Mouse (Mus musculus): Measurements from ENCODE around the gene Xylt1.

Xylt1 gene

DNA sequence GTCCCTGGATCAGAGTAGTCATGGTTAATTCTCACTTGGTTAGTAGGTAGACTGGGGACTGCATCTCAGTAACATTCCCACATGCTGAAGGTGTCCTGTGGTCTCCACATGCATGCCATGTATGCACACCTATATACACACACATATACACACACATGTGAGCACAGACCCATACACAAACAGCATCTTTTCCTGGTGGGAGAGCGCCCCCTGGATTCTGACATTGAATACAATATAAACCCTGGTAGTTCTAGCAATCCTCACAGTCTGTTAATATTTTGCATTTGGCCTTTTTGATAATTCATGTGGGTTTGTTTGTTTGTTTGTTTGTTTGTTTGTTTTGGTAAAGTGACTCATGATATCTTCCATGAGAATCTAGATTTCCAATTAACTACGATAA, 242.0 kb downstream of the Xylt1 start:
- peak; percentile 47 for DNase-seq

DNA sequence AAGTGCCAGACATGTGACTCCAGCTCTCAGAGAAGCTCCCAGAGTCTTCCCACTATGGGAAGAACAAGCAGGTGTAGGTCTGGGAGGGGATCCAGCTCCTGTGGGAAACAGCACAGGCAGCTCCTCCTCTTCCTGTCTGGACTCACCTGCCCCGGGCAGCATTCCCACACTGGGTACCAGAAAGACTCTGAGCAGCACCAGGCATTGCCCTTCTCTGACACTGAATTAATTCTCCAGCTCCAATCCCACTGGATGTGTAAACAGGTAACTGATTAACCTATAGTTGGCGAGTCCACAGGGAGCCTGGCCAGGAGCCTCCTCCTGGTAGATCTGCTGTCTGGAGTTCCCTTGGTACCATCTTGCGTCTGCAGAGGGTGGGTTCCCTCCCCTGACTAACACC, 248.0 kb downstream of the Xylt1 start:
- DNase-seq: peak; percentile 76

DNA sequence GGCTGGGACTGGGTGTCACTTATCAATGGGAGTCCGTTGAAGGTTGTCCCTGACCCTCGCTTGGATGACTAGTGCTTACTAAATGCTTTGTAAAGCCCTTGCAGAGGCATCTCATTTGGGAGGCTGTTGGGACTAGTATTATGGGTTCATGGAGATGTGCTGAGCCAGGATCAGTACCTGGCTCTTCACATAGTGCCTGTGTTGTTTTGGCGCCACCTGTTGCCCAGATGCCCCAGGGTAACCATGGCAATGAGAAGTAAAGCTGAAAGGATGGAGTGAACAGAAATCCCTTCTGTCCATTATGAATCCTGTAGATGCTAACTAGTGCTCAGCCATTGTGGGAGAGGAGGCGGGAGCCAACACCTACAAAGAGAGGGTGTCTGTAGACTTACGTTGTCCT, 249.9 kb downstream of the Xylt1 start:
- DNase-seq: peak; percentile 57

DNA sequence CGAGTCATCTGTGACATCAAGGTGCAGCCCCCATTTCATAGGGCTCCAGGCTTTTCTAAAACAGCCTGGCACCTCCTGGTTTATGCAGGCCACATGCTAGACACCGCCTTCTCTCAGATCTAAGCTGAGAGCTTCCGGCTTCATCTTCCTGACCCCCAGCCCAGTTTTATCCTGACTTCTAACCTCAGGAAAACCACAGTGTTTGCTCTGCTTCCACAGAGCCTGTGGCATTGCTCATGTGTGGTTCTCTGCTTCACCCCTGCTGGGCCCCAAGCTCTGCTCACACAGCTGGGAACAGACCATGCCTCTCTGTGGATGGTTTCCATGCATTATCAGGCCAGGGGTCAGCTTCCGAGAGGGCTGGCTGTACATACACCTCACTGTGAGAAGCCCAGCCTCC, 254.8 kb downstream of the Xylt1 start:
- no peak for DNase-seq

DNA sequence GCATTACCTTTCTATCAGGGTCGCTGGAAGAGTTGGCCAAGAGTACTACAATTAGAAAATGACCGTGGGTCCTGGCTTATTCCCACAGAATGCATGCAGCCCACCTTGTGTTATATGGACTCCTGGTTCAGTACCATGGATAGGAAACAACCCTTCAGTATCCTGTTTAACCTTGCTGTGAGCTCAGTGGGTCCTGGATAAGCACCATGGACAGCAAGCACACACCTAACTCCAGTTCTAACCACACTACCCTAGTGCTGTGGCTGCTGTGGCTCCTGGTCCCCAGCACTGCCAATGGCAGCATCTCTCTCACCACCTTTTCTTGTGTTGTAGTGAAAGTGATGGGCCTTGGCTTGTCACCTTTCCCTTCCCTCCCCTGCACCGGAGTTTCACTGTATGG, 255.9 kb downstream of the Xylt1 start:
- DNase-seq: no peak

DNA sequence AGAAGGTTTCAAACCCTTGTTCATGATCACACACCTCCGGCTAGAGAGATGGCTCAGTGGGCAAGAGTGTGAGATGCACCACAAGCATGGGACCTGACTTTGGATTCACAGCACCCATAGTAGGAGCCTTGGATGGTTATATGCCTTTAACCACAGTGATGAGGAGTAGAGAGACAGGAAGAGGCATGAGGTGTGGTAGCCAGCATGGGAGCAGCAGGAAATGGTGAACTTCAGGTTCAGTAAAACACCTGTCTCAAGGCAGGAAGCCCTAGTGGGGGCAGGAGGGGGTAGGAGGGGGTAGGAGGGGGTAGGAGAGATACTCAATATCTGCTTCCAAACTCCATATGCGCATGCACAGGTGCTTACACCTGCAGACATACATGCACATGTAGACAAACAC, 257.2 kb downstream of the Xylt1 start:
- no peak for DNase-seq

DNA sequence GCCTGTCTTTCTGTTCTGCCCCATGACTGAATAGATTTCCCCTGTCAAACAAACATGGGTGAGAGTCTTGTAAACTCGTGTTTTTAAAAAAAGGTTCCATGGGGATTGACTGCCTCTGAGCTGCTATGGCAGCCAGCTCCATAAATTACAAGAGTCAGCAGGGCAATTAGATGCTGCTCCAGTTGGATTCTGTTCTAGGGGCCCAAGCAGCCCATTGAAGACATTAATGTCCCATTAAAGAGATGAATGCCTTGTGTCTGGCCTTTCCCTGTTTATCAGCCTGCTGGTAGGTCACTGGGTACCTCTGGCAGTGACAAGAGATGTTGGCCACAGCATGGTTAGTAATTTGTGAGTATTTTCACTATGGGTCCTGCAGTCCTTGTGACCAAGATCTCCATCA, 271.9 kb downstream of the Xylt1 start:
- DNase-seq: no peak

DNA sequence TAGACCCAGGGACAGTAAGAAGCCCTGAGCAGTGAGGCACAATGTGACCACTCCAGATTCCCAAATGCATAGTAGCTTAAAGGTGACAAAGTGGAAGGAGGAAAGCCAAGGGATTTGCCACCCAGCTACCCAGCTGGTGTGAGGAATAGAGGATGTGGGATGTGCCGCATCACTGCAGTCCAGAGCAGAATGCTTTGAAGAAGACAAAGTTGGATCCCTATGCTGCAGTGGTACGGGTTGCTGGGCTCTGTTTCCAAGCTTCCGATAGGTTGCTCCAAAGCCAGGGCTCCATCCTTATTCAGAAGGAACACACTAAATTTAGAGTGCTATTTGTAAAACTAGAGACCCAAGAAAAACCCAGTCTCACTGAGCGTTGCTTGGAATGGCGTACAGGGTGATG, 275.0 kb downstream of the Xylt1 start:
- DNase-seq: no peak

DNA sequence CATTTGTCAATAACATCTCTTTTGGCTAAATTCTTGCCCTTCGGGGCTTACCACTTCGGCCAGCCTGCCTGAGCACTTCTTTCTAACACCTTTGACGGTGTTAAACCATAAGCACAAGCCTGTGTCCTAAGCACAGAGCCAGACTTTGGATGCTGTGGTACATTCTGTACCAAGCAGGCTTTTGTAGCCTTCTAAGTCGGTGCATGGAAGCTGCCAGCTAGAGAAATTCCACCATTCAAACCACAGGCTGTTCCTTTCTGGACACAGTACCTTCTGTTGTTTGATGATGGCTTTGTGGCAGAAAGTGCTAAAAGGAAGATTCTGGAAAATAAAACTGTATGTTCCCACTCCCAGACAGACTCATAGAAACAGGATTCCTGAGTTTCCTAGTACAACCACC, 277.4 kb downstream of the Xylt1 start:
- no peak for DNase-seq

DNA sequence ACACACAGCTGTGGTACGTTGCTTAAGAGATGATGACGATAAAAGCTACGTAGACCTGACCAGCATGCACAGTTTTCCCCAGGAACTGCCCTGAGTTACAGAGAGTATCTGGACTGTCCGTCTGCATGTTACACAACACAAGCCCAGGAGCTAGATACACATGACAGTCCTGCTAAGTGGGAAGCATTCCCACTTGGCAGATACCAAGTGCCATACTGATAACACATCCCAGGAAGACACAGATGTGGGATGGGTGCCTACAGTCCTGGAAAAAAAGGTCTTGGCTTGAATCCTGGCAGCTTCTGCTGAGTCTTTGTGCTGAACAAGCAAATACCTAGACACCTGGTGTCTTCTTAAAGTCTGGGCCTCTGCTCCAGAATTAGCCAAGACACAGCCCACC, 278.0 kb downstream of the Xylt1 start:
- DNase-seq: no peak

DNA sequence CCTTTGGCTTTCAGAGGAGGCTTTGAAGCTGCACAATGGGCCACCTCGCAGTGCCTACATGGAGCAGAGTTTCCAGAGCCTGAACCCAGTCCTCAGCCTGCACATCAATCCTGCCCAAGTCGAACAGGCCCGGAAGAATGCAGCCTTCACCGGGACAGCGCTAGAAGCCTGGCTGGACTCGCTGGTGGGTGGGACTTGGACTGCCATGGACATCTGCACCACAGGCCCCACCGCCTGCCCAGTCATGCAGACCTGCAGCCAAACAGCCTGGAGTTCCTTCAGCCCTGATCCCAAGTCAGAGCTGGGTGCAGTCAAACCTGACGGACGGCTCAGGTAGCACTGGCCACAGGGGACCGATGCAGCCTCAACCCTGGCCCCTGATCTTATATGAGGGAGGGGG, 286.5 kb downstream of the Xylt1 start:
- peak; percentile 6 for DNase-seq

DNA sequence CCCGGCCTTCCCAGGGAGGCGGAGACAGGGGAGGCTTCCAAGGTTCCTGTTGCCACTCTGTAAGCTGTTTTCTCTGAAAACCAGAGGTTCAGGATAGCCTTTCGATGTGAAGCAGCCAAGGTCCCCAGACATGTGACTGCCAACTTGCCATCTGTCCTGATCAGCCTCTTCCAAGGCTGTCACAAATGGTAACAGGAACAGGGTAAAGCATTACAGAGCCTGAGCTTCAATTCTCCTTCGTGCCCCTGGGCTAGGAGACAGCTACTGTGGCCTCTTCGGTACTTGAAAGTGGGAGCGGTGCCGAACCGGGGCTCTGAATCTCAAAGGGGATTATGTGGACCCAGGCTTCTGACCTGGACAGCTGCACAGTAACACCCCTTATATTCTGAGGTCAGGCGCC, 287.4 kb downstream of the Xylt1 start:
- DNase-seq: no peak

DNA sequence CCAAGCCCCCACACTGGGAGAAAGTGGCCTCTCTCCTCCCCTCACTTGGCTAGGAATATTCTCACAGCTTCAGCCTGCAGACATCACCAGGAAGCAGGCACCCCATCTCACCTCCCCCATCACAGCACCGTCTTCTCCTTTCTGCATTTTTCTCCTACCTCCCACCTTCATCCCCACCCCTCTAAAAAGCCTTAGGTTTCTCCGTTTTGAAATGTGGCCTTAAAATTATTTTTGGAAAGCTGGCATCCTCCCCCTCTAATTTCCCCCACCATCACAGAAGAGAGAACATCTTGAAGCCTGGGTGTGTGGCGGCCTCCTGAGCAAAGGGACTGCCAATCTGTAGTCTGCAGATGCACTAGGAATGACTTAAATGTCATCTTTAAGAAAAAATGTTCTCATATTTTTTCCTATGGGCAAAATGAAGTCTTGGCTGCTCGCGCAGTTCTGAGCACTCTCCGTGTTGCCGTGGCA, 291.4 kb downstream of the Xylt1 start:
- no peak for DNase-seq

DNA sequence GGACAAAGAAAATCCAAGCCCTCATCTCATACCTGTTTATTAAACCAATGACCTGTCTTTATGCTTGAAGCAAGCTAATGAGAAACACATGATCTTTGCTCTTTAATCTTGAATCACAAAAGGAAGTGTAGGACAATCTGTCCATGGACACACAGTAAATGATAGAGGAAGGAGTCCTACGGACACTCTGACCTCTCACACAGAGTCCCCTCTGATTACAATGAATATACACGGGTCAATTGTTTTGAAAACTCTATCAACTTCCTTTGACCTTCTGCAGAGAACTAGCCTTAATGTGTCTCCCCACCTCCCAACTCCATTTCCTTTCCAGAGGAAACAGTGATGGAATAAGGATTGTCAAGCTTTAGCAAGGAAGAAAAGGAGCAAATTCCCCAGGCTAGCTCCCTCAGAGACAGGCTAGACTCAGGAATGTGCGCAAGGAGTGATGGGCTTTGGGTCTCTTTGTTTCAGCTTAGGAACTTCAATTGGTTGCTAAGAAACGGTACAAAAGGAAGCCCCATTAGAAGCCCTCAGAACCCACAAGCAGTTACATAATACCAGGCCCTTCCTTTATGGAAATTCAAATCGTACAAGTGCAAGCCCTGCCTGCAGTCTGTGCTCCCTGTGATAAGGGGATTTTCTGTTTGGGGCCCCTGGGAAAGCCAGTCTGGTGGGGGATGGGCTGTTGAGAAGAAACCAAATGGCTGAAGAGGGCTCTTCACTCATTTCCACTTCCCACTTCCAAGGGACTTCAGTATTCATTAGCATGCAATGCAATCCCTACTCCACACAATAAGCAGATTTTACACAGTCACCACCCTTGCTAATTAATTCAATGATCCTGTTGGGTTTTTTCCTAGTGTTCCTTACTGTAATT, 305.6 kb downstream of the Xylt1 start:
- no peak for DNase-seq

DNA sequence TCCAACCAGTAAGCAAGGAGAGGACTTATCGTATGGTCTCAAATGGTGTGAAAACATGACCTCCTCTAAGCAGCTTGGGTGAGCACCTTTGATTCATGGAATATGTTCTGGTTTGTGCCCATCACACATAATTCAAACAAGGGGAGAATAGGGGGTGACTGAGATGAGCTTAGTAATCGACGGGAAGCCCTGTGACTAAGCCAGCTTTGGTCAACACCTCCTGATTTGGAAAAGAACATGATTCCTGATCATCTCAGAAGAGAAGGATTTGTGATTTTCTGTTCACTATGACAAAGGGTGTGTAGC, 306.2 kb downstream of the Xylt1 start:
- DNase-seq: no peak

DNA sequence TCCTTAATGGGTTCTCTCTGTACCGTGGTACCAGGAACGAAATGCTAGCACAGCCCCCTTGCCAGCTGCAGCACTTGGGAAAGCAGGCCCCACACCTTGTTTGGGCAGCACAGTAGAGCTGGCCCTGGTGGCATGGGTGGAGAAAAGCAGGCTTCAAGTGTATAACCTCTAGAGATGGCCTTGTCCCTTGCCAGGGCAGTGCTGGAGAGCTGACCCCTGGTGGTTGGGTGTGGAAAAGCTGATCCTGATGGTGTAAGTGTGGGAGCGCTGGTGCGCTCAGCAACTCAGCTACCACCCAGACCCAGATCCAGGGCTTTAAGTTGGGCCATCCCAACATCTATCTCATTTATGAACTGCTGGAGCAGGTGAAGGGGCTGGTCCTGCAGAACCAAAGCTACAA, 314.8 kb downstream of the Xylt1 start:
- DNase-seq: peak; percentile 3

DNA sequence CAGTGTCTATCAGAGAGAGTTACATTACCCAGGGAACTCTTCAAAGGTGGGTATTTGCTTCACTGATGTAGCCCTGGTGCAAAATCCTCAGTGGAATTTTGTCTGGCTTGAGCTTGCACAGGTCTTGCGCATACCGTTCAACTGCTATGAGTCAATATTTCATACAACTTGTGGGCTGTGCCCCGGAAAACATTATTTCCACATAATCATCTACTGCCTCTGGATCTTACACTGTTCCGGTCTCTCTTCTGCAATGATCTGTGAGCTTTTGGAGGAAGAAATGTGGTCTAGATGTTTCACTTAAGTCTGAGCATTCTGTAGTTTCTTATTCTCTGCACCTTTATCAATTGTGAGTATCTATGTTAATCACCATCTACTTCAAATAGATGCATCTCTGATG, 316.9 kb downstream of the Xylt1 start:
- DNase-seq: no peak

DNA sequence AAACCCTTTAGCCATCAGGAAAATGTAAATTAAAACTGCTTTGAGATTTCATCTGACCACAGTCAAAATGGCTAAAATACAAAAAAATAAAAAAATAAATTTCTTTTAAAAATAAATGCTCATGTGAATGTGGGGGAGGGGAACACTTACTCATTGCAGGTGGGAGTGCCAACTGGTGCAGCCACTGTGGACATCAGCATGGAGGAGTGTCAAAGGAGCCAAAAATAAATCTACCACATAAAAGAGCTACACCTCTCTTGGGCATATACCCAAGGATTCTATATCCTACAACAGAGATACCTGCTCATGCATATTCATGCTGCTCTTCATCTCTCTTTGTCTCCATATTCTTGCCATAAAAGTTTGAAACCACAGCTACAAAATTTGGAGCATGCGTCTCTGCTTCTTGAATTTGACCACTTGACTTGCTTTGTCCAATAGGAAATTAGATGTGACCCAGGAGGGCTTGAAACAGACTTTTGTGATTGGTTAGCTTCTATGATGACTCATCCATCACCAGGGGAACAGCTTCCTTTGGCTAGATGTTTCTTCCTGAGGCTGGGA, 317.9 kb downstream of the Xylt1 start:
- DNase-seq: no peak

DNA sequence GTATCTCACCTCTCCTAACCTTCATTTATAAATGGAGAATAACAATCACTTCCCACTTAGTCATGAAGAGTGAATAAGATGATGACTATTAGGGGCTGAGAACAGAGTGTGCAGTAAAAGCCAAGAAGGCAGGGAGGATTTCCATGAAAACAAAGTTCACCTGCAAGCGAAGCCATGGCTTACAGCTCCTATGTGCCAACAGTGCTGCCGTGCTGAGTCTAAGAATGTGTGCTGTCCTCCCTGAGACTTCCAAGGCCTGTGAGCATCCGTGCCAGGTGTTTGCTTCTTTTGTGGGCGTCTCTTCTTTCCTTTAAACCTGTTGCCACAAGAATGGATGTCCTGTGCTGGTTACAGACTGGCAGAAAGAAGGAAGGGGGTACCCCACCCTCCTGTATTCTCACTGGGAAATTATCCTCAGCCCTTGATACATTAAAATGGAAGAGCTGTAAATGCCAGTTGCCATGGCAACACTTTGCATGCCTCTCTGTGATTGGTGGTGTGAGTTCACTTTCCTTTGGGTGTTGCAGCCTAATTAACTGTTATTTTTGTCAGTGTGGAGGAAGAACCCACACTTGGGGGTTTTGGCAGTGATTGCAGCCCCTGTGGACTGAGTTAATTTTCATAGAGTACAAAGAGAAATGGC, 318.7 kb downstream of the Xylt1 start:
- no peak for DNase-seq

DNA sequence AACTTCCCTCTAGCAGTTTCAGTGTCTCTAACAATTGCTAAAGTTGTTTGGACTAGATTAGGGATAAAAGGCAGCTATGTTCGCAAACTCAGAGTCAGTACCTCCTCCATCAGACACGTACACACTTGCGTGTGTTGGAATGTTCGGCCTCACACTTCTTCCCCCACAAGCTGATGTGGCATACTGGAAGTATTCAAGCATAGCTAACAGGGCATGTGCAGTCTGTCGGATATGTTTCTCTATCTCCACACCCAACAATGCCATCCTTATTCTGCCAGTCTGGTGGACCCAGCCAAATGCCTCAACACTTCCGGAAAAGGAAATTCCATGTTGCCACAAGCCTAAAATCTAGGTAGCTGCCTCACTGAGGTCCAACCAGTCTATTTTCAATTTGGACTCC, 319.3 kb downstream of the Xylt1 start:
- no peak for DNase-seq

DNA sequence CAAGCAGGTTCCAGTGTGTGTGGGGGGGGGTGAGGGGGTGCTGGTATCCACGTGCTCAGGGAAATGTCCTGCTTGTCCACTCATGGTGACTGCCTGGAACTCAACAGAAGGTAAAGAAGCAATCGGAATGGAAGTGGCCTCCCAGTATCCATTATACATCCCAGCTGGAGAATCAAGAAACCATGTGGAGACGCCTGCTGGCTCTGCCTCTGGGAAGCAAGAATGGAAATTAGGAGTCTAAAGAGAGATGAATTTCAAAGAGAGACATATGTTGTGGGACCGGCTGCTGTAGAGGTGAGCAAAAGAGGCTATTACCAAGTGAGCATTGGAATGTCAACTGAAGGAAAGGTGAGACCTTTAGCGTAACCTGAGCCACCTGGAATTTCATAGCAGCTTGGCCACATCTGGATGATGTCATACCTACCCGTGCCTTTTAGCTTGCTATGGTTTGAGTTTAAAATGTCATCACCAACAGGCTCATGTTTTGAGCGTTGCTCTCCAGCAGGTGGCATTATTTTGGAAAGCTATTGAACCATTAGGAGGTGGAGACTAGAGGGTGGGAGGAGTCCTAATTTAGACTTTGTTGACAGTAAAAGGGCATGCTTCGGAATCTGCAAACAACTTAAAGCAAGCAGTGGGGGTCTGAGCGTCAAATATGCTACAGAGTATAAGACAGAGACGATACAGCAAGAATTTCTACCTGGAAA, 329.3 kb downstream of the Xylt1 start:
- DNase-seq: no peak

DNA sequence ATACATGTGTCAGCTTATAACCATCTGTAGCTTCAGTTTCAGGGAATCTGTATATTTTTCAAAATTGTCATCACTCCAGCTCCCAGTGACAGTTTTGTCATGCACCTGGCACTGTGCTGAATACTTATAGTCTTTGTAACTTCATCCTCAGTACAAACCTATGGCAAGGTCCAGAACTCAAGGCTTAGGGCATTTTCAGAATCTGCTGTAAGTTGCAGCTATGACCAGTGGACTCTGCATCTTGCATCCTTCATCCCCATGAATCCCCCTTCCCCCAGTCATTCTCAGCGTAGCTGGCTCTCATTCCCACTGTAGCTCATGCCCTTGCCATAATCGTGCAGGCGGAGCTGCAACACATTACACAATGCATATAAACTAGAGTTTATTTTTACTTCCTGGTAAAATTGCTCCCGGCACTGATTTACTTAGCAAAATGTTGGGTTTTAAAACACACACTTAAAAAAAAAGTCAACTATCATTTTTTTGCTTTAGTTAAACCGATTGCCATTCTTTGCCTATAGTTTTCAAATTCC, 336.2 kb downstream of the Xylt1 start:
- DNase-seq: no peak

DNA sequence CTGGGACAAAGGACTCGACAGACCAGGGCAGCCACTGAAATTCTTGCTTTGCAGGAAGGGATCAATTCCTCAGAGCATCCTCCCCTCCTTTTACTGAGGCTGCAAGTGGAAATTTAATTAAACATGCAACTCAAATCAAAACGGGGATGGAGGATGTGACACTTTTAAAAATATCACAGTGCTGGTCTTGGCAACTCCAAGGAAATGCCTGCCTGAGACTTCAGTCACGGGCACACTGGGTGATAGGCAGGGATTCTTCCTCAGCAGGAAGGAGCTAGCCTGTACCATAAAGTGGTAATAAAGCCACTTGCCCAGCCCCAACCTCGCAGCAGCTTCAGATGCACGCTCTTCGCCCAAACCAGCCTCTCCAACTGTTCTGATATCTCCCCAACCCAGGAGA, 339.6 kb downstream of the Xylt1 start:
- no peak for DNase-seq

Measured in kidney, postnatal 14 days (tissue).